Mouse (Mus musculus): ENCODE measurements at regions not wholly inside any gene's neighbourhood (a gene's known extent, or its start where the extent isn't known, plus 50 kb on each side); places are given as distances from the start of the nearest gene placed in this dataset.

DNA sequence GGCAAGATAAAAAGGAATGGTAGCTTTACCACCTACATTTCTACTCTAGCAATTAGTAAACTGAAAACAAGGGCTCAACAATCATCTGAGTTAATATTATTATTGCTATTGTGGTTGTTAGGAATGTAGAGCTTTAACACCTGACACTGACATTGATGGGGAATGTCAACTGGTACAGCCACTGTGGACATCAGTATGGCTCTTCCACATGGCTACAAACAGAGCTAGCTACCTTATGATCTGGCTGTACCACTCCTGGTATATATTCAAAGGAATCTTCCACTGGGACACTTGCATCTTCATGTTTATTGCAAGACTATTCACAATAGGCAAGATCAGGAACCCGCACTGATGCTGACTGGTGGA lies 119.8 kb downstream of the Sox4 start:
- Histone ChIP-seq H3K36me3 (ENCODE audit: insufficient read depth, low read length) (no peaks in the 10 kb centered on the region), H3K9me3 (ENCODE audit: low read length) (no peaks in the 10 kb centered on the region), H3K4me1 (ENCODE audit: insufficient read depth, low read depth, low read length) (no peaks in the 10 kb centered on the region), H3K4me3 (ENCODE audit: low read depth, low read length) (no peak overlapping the region), H3K9ac (replicated peaks; ENCODE audit: low read depth) (no peak overlapping the region), H3K27me3 (replicated peaks; ENCODE audit: insufficient read depth, low read length) (no peaks in the 10 kb centered on the region), H3K27ac (ENCODE audit: low read length) (no peak overlapping the region), H3K4me2 (replicated peaks; ENCODE audit: low read depth, low read length) (0 out of 2 replicates have a peak overlapping the region, but pooled peaks have one; percentile 19)
- ATAC-seq (no peak), DNase-seq (ENCODE audit: low spot score) (no peak)
- WGBS, result 90% methylated on average over 1 of the region's 1 CpGs
- TF ChIP-seq CTCF (IDR thresholded peaks at IDR 0.05) (no peak), EP300 (IDR thresholded peaks at IDR 0.05) (no peak)

DNA sequence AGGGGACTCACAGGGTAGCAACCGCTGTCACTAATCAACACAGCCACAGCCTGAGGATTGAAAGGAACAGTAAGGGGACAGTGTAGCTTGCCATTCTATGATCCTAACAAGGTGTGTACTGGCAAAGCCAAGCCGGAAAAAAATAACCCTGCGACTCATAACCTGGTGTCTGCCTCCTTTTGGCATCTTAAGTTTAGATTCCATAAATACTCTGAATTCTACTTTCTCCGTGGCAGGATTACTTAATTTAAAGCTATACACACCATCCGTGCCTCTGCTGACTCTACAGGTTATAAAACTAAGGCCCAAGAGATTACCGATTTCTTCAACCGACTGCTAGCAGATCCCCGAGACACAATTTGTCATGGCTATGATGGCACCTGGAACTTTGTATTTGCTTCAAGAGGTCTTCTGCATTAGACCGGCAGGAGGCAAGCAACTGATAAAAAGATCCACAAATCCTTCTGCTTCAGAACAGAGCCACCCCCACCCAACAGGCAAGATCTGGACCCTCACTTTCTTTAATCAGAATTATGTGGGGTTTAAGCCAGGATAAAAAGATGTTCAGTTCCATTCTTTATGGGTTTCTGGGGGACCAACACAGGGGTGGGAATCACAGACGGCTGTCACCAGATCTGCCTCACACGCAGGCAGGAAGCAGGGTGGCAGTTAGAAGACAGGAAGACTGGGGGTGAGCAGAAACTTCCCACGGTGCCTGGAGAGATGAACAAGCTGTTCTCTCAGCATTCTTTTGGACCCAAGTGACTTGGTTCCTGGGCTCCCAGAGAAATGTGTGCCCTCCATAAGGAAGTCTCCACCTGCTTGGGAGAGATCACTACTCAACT lies 120.4 kb downstream of the Sox4 start:
- Histone ChIP-seq H3K4me1 (ENCODE audit: insufficient read depth, low read depth, low read length) (no peaks in the 10 kb centered on the region), H3K4me2 (replicated peaks; ENCODE audit: low read depth, low read length) (peak overlapping the region; percentile 19; the same call in 1 of the 2 replicates), H3K27me3 (replicated peaks; ENCODE audit: insufficient read depth, low read length) (no peaks in the 10 kb centered on the region), H3K27ac (ENCODE audit: low read length) (peak overlapping the region; percentile 21; the same call in 1 of the 2 replicates), H3K9me3 (ENCODE audit: low read length) (no peaks in the 10 kb centered on the region), H3K4me3 (ENCODE audit: low read depth, low read length) (no peak overlapping the region), H3K9ac (replicated peaks; ENCODE audit: low read depth) (no peak overlapping the region), H3K36me3 (ENCODE audit: insufficient read depth, low read length) (no peaks in the 10 kb centered on the region)
- TF ChIP-seq CTCF (IDR thresholded peaks at IDR 0.05), result peak; percentile 22; the same call in 1 of the 2 replicates
- peak; percentile 77 for TF ChIP-seq EP300 (IDR thresholded peaks at IDR 0.05)
- ATAC-seq (peak; percentile 68), DNase-seq (ENCODE audit: low spot score) (peak; percentile 55)
- 24% methylated on average over 12 of the region's 12 CpGs for WGBS

DNA sequence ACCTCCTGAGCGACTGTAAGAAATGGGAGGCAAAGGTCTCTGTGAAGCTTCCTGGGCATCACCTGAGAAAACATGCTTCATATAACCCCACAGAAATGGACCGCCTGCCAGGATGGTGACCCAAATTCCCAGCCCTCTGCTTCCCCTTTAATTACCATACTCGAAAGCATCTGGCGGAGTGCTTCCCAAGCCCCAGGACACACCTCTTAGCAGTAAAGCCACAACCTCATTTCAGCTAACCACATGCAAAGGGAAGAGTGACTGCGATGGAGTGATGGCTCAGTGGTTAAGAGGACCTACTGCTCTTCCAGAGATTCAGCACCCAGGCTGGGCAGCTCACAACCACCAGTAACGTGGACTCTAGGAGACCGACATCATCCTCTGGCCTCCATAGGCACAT lies 127.2 kb downstream of the Sox4 start:
- no peak overlapping the region for H3K27ac ChIP-seq (ENCODE audit: low read length)
- H3K36me3 ChIP-seq (ENCODE audit: insufficient read depth, low read length), result no peaks in the 10 kb centered on the region
- H3K9me3 ChIP-seq (ENCODE audit: low read length), result no peaks in the 10 kb centered on the region
- H3K9ac ChIP-seq (replicated peaks; ENCODE audit: low read depth), result no peak overlapping the region
- ATAC-seq (no peak), DNase-seq (ENCODE audit: low spot score) (no peak)
- H3K27me3 ChIP-seq (replicated peaks; ENCODE audit: insufficient read depth, low read length), result no peaks in the 10 kb centered on the region
- TF ChIP-seq EP300 (IDR thresholded peaks at IDR 0.05), result no peak
- H3K4me1 ChIP-seq (ENCODE audit: insufficient read depth, low read depth, low read length), result no peaks in the 10 kb centered on the region
- no peak overlapping the region for H3K4me3 ChIP-seq (ENCODE audit: low read depth, low read length)
- 92% methylated on average over 7 of the region's 7 CpGs for WGBS
- H3K4me2 ChIP-seq (replicated peaks; ENCODE audit: low read depth, low read length), result no peak overlapping the region

DNA sequence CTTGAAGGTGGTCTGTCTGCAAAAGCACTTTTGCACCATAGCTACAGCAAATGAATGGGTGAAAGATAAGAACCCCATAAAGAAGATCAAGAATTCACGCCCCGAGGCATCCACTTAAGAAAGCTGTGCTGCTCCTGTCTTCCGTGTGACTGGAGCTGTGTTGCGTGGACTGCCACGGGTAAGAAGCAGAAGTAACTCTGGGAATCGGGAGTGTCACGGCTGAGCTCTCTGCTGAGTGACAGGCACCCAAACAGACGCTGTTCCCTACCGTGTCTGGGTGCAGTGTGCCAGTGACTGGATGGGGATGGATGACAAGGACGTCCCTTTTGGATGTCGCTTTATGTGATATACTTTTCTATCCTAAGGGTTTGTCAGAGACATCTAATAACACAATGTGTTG lies 129.5 kb downstream of the Sox4 start:
- Histone ChIP-seq H3K4me1 (ENCODE audit: insufficient read depth, low read depth, low read length) (no peaks in the 10 kb centered on the region), H3K4me3 (ENCODE audit: low read depth, low read length) (no peak overlapping the region), H3K9me3 (ENCODE audit: low read length) (no peaks in the 10 kb centered on the region), H3K9ac (replicated peaks; ENCODE audit: low read depth) (no peak overlapping the region), H3K27ac (ENCODE audit: low read length) (no peak overlapping the region), H3K27me3 (replicated peaks; ENCODE audit: insufficient read depth, low read length) (no peaks in the 10 kb centered on the region), H3K36me3 (ENCODE audit: insufficient read depth, low read length) (no peaks in the 10 kb centered on the region), H3K4me2 (replicated peaks; ENCODE audit: low read depth, low read length) (no peak overlapping the region)
- ATAC-seq, result no peak
- WGBS, result 45% methylated on average over 11 of the region's 11 CpGs
- no peak for TF ChIP-seq CTCF (IDR thresholded peaks at IDR 0.05)
- TF ChIP-seq EP300 (IDR thresholded peaks at IDR 0.05), result no peak
- no peak for DNase-seq (ENCODE audit: low spot score)

DNA sequence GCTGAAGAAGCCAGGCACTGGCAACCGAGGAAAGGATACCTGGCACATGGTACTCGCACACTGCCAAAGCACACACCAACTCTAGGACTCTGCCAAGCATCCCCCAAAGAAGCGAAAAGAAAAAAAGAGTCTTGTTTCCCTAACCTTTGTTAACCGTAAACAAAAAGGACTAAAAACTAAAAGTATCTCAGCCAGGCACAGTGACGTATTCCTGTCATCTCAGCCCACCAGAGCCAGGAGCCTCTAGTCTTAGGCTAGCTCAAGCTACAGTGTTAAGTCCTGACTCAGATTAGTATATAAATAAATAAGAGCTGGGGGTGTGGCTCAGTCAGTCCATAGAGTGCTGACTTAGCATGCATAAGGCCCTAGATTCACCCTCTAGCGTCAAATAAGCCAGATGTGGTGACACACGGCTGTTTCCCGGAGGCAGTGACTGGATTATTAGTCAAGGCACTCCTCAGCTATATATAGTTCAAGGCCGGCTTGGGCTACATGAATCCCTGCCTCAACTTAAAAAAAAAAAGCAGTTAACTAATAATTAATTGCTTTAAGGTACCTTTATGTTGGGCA lies 130.1 kb downstream of the Sox4 start:
- no peak; the same call in 1 of the 2 replicates for ATAC-seq
- Histone ChIP-seq H3K4me1 (ENCODE audit: insufficient read depth, low read depth, low read length) (no peaks in the 10 kb centered on the region), H3K4me3 (ENCODE audit: low read depth, low read length) (no peak overlapping the region), H3K9ac (replicated peaks; ENCODE audit: low read depth) (no peak overlapping the region), H3K27ac (ENCODE audit: low read length) (no peak overlapping the region), H3K27me3 (replicated peaks; ENCODE audit: insufficient read depth, low read length) (no peaks in the 10 kb centered on the region), H3K36me3 (ENCODE audit: insufficient read depth, low read length) (no peaks in the 10 kb centered on the region), H3K9me3 (ENCODE audit: low read length) (no peaks in the 10 kb centered on the region), H3K4me2 (replicated peaks; ENCODE audit: low read depth, low read length) (no peak overlapping the region)
- no peak for DNase-seq (ENCODE audit: low spot score)
- TF ChIP-seq CTCF (IDR thresholded peaks at IDR 0.05) (no peak), EP300 (IDR thresholded peaks at IDR 0.05) (no peak)
- 77% methylated on average over 9 of the region's 9 CpGs for WGBS

DNA sequence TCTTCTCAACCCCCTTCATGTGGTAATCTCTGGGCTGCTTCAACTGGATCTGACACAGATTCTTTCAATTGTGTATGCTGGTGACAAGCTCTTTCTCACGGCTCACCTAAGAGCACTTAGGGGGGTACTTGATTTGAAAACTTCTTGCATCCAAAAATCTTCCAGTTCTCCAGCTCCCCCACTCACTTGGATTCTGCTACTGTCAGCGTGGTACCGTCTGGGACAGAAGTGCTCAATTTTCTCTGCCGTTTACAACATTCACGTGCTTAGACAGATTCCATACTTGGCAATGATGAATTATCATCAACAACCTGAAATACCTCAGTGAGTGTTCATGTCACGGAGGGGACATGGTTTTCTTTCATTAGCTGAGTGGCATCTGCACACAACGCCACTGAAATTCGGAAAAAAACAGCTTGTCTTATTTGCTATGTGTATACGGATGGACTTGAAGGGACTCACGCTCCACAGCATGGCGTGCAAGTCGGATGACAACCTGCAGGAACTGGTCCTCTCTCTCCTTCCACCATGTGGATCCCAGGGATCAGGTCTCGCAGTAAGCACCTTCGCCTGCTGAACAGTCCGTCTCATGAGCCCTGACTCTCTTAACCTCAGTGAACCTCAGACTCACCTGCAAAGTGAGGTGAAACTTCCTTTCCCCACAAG lies 132.5 kb downstream of the Sox4 start:
- no peak for TF ChIP-seq EP300 (IDR thresholded peaks at IDR 0.05)
- no peak for TF ChIP-seq CTCF (IDR thresholded peaks at IDR 0.05)
- no peaks in the 10 kb centered on the region for H3K9me3 ChIP-seq (ENCODE audit: low read length)
- H3K9ac ChIP-seq (replicated peaks; ENCODE audit: low read depth), result no peak overlapping the region
- no peak overlapping the region for H3K4me2 ChIP-seq (replicated peaks; ENCODE audit: low read depth, low read length)
- H3K27me3 ChIP-seq (replicated peaks; ENCODE audit: insufficient read depth, low read length), result no peaks in the 10 kb centered on the region
- no peak overlapping the region for H3K4me3 ChIP-seq (ENCODE audit: low read depth, low read length)
- DNase-seq (ENCODE audit: low spot score) (no peak), ATAC-seq (no peak)
- H3K27ac ChIP-seq (ENCODE audit: low read length), result no peak overlapping the region
- H3K36me3 ChIP-seq (ENCODE audit: insufficient read depth, low read length), result no peaks in the 10 kb centered on the region
- 65% methylated on average over 15 of the region's 15 CpGs for WGBS
- no peaks in the 10 kb centered on the region for H3K4me1 ChIP-seq (ENCODE audit: insufficient read depth, low read depth, low read length)

Measured in lung, postnatal 0 days (tissue).